Mouse (Mus musculus): ENCODE data around the gene Fnbp1l.

DNA sequence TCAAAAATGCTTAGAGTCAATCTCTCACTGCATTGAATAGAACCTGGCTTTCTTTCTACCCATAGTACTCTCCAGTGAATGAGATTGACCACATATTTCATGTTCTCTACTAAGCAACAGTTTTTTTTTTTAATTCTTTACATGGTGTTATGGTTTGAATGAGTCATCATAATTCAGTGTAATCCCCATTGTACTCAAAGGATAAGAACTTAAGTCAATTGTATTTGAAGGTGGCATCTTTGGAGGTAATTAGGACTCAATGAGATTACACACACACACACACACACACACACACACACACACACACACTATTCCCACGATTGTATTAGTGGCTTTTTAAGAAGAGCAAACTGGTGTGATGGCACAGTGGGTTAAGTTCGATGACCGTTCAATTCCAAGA is 9.4 kb upstream of the Fnbp1l start:
- TF ChIP-seq CTCF (IDR thresholded peaks at IDR 0.05; ENCODE audit: low read depth): no peak
- no peak for TF ChIP-seq EP300 (IDR thresholded peaks at IDR 0.05; ENCODE audit: low read depth)
